Mouse (Mus musculus): Measurements from ENCODE around the gene Spi1. TPM values are rescaled to one million over a fixed set of nuclear protein-coding genes. Genes with fewer than 3 reads are reported as not detected.
A peak's percentile ranks its signal among the peaks of the same experiment; 100 is the strongest.

Spi1 gene
- polyA plus RNA-seq, 1 experiment from 2014 or later: 2.4 TPM

- DNase-seq (no peak), ATAC-seq (ENCODE audit: low FRiP score, low TSS enrichment) (no peak)
- H3K27me3 ChIP-seq (ENCODE audit: control insufficient read depth, insufficient read depth, low read length): no peaks in the 10 kb centered on the region
- 84% methylated on average over 3 of the region's 3 CpGs for WGBS
- no peak overlapping the region for H3K4me2 ChIP-seq (ENCODE audit: low read length)
- peaks cover 19% of the 10 kb centered on the region for H3K36me3 ChIP-seq (ENCODE audit: control insufficient read depth, insufficient read depth, low read length)
- H3K4me1 ChIP-seq (ENCODE audit: control insufficient read depth, insufficient read depth, low read length): peaks cover 9% of the 10 kb centered on the region
- H3K9me3 ChIP-seq (ENCODE audit: control insufficient read depth, low read length): no peaks in the 10 kb centered on the region
- H3K27ac ChIP-seq (replicated peaks; ENCODE audit: low read depth, low read length): no peak overlapping the region
- no peak overlapping the region for H3K9ac ChIP-seq (replicated peaks; ENCODE audit: low read length)
- H3K4me3 ChIP-seq (replicated peaks; ENCODE audit: low read depth, low read length): no peak overlapping the region
Observed at GRCm38 (mm10) chr2:91051917-91052316, 30.3 kb upstream of the Spi1 start.

- no peak overlapping the region for H3K9ac ChIP-seq (replicated peaks; ENCODE audit: low read length)
- H3K4me2 ChIP-seq (ENCODE audit: low read length): peak overlapping the region; percentile 88
- no peak overlapping the region for H3K4me3 ChIP-seq (replicated peaks; ENCODE audit: low read depth, low read length)
- no peaks in the 10 kb centered on the region for H3K9me3 ChIP-seq (ENCODE audit: control insufficient read depth, low read length)
- H3K27ac ChIP-seq (replicated peaks; ENCODE audit: low read depth, low read length): no peak overlapping the region
- peaks cover 28% of the 10 kb centered on the region for H3K36me3 ChIP-seq (ENCODE audit: control insufficient read depth, insufficient read depth, low read length)
- WGBS: 61% methylated on average over 2 of the region's 2 CpGs
- ATAC-seq (ENCODE audit: low FRiP score, low TSS enrichment): no peak
- DNase-seq: no peak
- H3K27me3 ChIP-seq (ENCODE audit: control insufficient read depth, insufficient read depth, low read length): no peaks in the 10 kb centered on the region
- H3K4me1 ChIP-seq (ENCODE audit: control insufficient read depth, insufficient read depth, low read length): peaks cover 9% of the 10 kb centered on the region
Observed at GRCm38 (mm10) chr2:91052752-91053151, 29.4 kb upstream of the Spi1 start.

GRCm38 (mm10) chr2:91053181-91053933, 28.8 kb upstream of the Spi1 start:
- ATAC-seq (ENCODE audit: low FRiP score, low TSS enrichment): peak; percentile 65
- H3K4me3 ChIP-seq (replicated peaks; ENCODE audit: low read depth, low read length): peak overlapping the region; percentile 57
- peak overlapping the region; percentile 88 for H3K4me2 ChIP-seq (ENCODE audit: low read length)
- H3K36me3 ChIP-seq (ENCODE audit: control insufficient read depth, insufficient read depth, low read length): peaks cover 34% of the 10 kb centered on the region
- H3K9ac ChIP-seq (replicated peaks; ENCODE audit: low read length): peak overlapping the region; percentile 40; the same call in 1 of the 2 replicates
- DNase-seq: no peak
- H3K9me3 ChIP-seq (ENCODE audit: control insufficient read depth, low read length): no peaks in the 10 kb centered on the region
- peaks cover 9% of the 10 kb centered on the region for H3K4me1 ChIP-seq (ENCODE audit: control insufficient read depth, insufficient read depth, low read length)
- H3K27ac ChIP-seq (replicated peaks; ENCODE audit: low read depth, low read length): no peak overlapping the region; the same call in 1 of the 2 replicates
- no peaks in the 10 kb centered on the region for H3K27me3 ChIP-seq (ENCODE audit: control insufficient read depth, insufficient read depth, low read length)
- WGBS: 0% methylated on average over 6 of the region's 6 CpGs

GRCm38 (mm10) chr2:91053934-91054382, 28.2 kb upstream of the Spi1 start, which contains the start of gene Psmc3:
Gene Psmc3 (plus strand): TSS chr2:91054009.
- Histone ChIP-seq H3K9me3 (ENCODE audit: control insufficient read depth, low read length) (no peaks in the 10 kb centered on the region), H3K9ac (replicated peaks; ENCODE audit: low read length) (peak within 1 kb of the TSS; percentile 63), H3K27me3 (ENCODE audit: control insufficient read depth, insufficient read depth, low read length) (no peaks in the 10 kb centered on the region), H3K4me3 (replicated peaks; ENCODE audit: low read depth, low read length) (peak within 1 kb of the TSS; percentile 57), H3K4me1 (ENCODE audit: control insufficient read depth, insufficient read depth, low read length) (peaks cover 9% of the 10 kb centered on the region), H3K4me2 (ENCODE audit: low read length) (peak within 1 kb of the TSS; percentile 88), H3K36me3 (ENCODE audit: control insufficient read depth, insufficient read depth, low read length) (peaks cover 40% of the 10 kb centered on the region), H3K27ac (replicated peaks; ENCODE audit: low read depth, low read length) (peak within 1 kb of the TSS; percentile 81)
- WGBS: under 1% methylated on average over 40 of the region's 40 CpGs
- ATAC-seq (ENCODE audit: low FRiP score, low TSS enrichment) (peak; percentile 99), DNase-seq (peak; percentile 96)

GRCm38 (mm10) chr2:91058435-91058834, 23.8 kb upstream of the Spi1 start:
- Histone ChIP-seq H3K4me1 (ENCODE audit: control insufficient read depth, insufficient read depth, low read length) (peaks cover 9% of the 10 kb centered on the region), H3K27me3 (ENCODE audit: control insufficient read depth, insufficient read depth, low read length) (no peaks in the 10 kb centered on the region), H3K27ac (replicated peaks; ENCODE audit: low read depth, low read length) (no peak overlapping the region), H3K9ac (replicated peaks; ENCODE audit: low read length) (no peak overlapping the region), H3K4me3 (replicated peaks; ENCODE audit: low read depth, low read length) (no peak overlapping the region), H3K4me2 (ENCODE audit: low read length) (no peak overlapping the region), H3K9me3 (ENCODE audit: control insufficient read depth, low read length) (no peaks in the 10 kb centered on the region), H3K36me3 (ENCODE audit: control insufficient read depth, insufficient read depth, low read length) (peaks cover 77% of the 10 kb centered on the region)
- 95% methylated on average over 5 of the region's 5 CpGs for WGBS
- ATAC-seq (ENCODE audit: low FRiP score, low TSS enrichment) (no peak), DNase-seq (no peak)

GRCm38 (mm10) chr2:91059376-91059775, 22.8 kb upstream of the Spi1 start:
- Histone ChIP-seq H3K36me3 (ENCODE audit: control insufficient read depth, insufficient read depth, low read length) (peaks cover 87% of the 10 kb centered on the region), H3K4me3 (replicated peaks; ENCODE audit: low read depth, low read length) (no peak overlapping the region), H3K27ac (replicated peaks; ENCODE audit: low read depth, low read length) (no peak overlapping the region), H3K4me2 (ENCODE audit: low read length) (no peak overlapping the region), H3K9me3 (ENCODE audit: control insufficient read depth, low read length) (no peaks in the 10 kb centered on the region), H3K4me1 (ENCODE audit: control insufficient read depth, insufficient read depth, low read length) (peaks cover 9% of the 10 kb centered on the region), H3K27me3 (ENCODE audit: control insufficient read depth, insufficient read depth, low read length) (no peaks in the 10 kb centered on the region), H3K9ac (replicated peaks; ENCODE audit: low read length) (no peak overlapping the region)
- ATAC-seq (ENCODE audit: low FRiP score, low TSS enrichment): no peak
- DNase-seq: no peak
- WGBS: 98% methylated on average over 2 of the region's 2 CpGs

GRCm38 (mm10) chr2:91060544-91061355, 21.4 kb upstream of the Spi1 start:
- no peak overlapping the region for H3K4me2 ChIP-seq (ENCODE audit: low read length)
- no peak overlapping the region for H3K9ac ChIP-seq (replicated peaks; ENCODE audit: low read length)
- H3K9me3 ChIP-seq (ENCODE audit: control insufficient read depth, low read length): no peaks in the 10 kb centered on the region
- H3K36me3 ChIP-seq (ENCODE audit: control insufficient read depth, insufficient read depth, low read length): peaks cover 88% of the 10 kb centered on the region
- H3K4me1 ChIP-seq (ENCODE audit: control insufficient read depth, insufficient read depth, low read length): no peaks in the 10 kb centered on the region
- H3K27ac ChIP-seq (replicated peaks; ENCODE audit: low read depth, low read length): no peak overlapping the region
- ATAC-seq (ENCODE audit: low FRiP score, low TSS enrichment) (peak; percentile 29; the same call in 1 of the 2 replicates), DNase-seq (peak; percentile 75)
- no peaks in the 10 kb centered on the region for H3K27me3 ChIP-seq (ENCODE audit: control insufficient read depth, insufficient read depth, low read length)
- H3K4me3 ChIP-seq (replicated peaks; ENCODE audit: low read depth, low read length): no peak overlapping the region
- 84% methylated on average over 10 of the region's 10 CpGs for WGBS

GRCm38 (mm10) chr2:91061849-91062481, 20.2 kb upstream of the Spi1 start:
- H3K27ac ChIP-seq (replicated peaks; ENCODE audit: low read depth, low read length): no peak overlapping the region
- ATAC-seq (ENCODE audit: low FRiP score, low TSS enrichment): no peak
- no peaks in the 10 kb centered on the region for H3K4me1 ChIP-seq (ENCODE audit: control insufficient read depth, insufficient read depth, low read length)
- H3K4me2 ChIP-seq (ENCODE audit: low read length): no peak overlapping the region
- peaks cover 84% of the 10 kb centered on the region for H3K36me3 ChIP-seq (ENCODE audit: control insufficient read depth, insufficient read depth, low read length)
- WGBS: 91% methylated on average over 6 of the region's 6 CpGs
- no peak overlapping the region for H3K4me3 ChIP-seq (replicated peaks; ENCODE audit: low read depth, low read length)
- H3K9ac ChIP-seq (replicated peaks; ENCODE audit: low read length): no peak overlapping the region
- H3K9me3 ChIP-seq (ENCODE audit: control insufficient read depth, low read length): no peaks in the 10 kb centered on the region
- DNase-seq: no peak
- no peaks in the 10 kb centered on the region for H3K27me3 ChIP-seq (ENCODE audit: control insufficient read depth, insufficient read depth, low read length)

Measured in midbrain, embryonic 14.5 days (tissue).